Mouse (Mus musculus) CH12.LX (cell line): ENCODE results near the gene Gpx1. TPM values are rescaled to one million over a fixed set of nuclear protein-coding genes. Genes with fewer than 3 reads are reported as not detected.

Source experiments
- DNase-seq: peaks from one replicate; pipeline ENCODE4 v3.0.0-alpha.2; 2013; ENCODE audit errors: extremely low read depth
- H3K27ac ChIP-seq: 2 replicates; pipeline ENCODE4 v1.5.1; 2012; ENCODE audit warnings: low read depth, mild to moderate bottlenecking, control low read depth, moderate library complexity; ENCODE audit not compliant: insufficient read depth
- H3K27me3 ChIP-seq: replicated peaks from 2 replicates; pipeline ENCODE3; 2012; ENCODE audit warnings: inconsistent platforms
- H3K36me3 ChIP-seq, 2 experiments: replicated peaks in 1 of 2; 2 replicates each; pipeline versions ENCODE3 to v1.6.1; 2012; ENCODE audit warnings: inconsistent platforms in 1 of 2, low read length in 1 of 2, mild to moderate bottlenecking in 1 of 2, mixed read lengths in 1 of 2, moderate library complexity in 1 of 2; ENCODE audit not compliant: control insufficient read depth in 1 of 2, insufficient read depth in 1 of 2
- H3K4me1 ChIP-seq, 2 experiments: 2 replicates each; pipeline ENCODE4 v1.6.1; 2012; ENCODE audit warnings: inconsistent platforms in 1 of 2, moderate library complexity in 1 of 2; ENCODE audit not compliant: insufficient read depth in 2 of 2, control insufficient read depth in 1 of 2
- H3K4me2 ChIP-seq: 2 replicates; pipeline ENCODE4 v1.6.1; 2012; ENCODE audit warnings: low read depth, mild to moderate bottlenecking, control low read depth; ENCODE audit not compliant: poor library complexity, insufficient read depth, severe bottlenecking
- H3K4me3 ChIP-seq, 3 experiments: fragments of 150-350 bp in 1 of 3; sonication (generic) in 1 of 3; replicated peaks in 1 of 3; 2 replicates each; pipeline versions ENCODE3 to v1.5.1; 2011 to 2012; ENCODE audit warnings: low read depth in 2 of 3, low read length in 2 of 3, mild to moderate bottlenecking in 2 of 3, moderate library complexity in 2 of 3, control low read depth in 1 of 3, improper control_type of control experiment in 1 of 3, inconsistent platforms in 1 of 3, mixed read lengths in 1 of 3; ENCODE audit not compliant: poor library complexity in 1 of 3
- H3K79me2 ChIP-seq: replicated peaks from 2 replicates; pipeline ENCODE4 v1.6.1; 2012; ENCODE audit warnings: mild to moderate bottlenecking, moderate library complexity; ENCODE audit not compliant: control insufficient read depth, poor library complexity, insufficient read depth, severe bottlenecking; ENCODE audit errors: extremely low read depth
- H3K9ac ChIP-seq: 2 replicates; pipeline ENCODE4 v1.6.1; 2012; ENCODE audit warnings: low read depth, mild to moderate bottlenecking, control low read depth, moderate library complexity; ENCODE audit not compliant: insufficient read depth
- H3K9me3 ChIP-seq: replicated peaks from 2 replicates; pipeline ENCODE3; 2012; ENCODE audit warnings: low read length, inconsistent platforms, mixed read lengths
- BHLHE40 ChIP-seq: IDR thresholded peaks from 2 replicates; pipeline ENCODE4 v1.6.1; 2011; ENCODE audit warnings: mild to moderate bottlenecking, low read depth, low read length, improper control_type of control experiment
- CHD1 ChIP-seq: IDR thresholded peaks from 2 replicates; pipeline ENCODE4 v1.6.1; 2012; ENCODE audit warnings: low read depth, low read length, improper control_type of control experiment, inconsistent platforms
- CHD2 ChIP-seq: IDR thresholded peaks from 2 replicates; pipeline ENCODE4 v1.6.1; 2011; ENCODE audit warnings: low read length, improper control_type of control experiment
- ELF1 ChIP-seq: IDR thresholded peaks from 2 replicates; pipeline ENCODE4 v1.6.1; 2014; ENCODE audit warnings: low read depth, mild to moderate bottlenecking, inconsistent platforms, low read length, improper control_type of control experiment
- EP300 ChIP-seq: IDR thresholded peaks from 2 replicates; pipeline ENCODE4 v1.6.1; 2011; ENCODE audit warnings: low read length, improper control_type of control experiment
- JUN ChIP-seq: IDR thresholded peaks from 2 replicates; pipeline ENCODE4 v1.6.1; 2011; ENCODE audit warnings: low read depth, mild to moderate bottlenecking, low read length, improper control_type of control experiment, moderate library complexity; ENCODE audit not compliant: insufficient read depth
- JUND ChIP-seq: conservative IDR thresholded peaks from 2 replicates; pipeline ENCODE4 v1.6.1; 2011; ENCODE audit warnings: low read depth, low read length, improper control_type of control experiment
- MAFK ChIP-seq: IDR thresholded peaks from 2 replicates; pipeline ENCODE4 v1.6.1; 2011; ENCODE audit warnings: low read length, improper control_type of control experiment; ENCODE audit not compliant: insufficient replicate concordance
- MAX ChIP-seq: IDR thresholded peaks from 2 replicates; pipeline ENCODE4 v1.6.1; 2011; ENCODE audit warnings: low read length, improper control_type of control experiment
- MAZ ChIP-seq: IDR thresholded peaks from 2 replicates; pipeline ENCODE4 v1.6.1; 2012; ENCODE audit warnings: low read depth, mild to moderate bottlenecking, inconsistent platforms, low read length, improper control_type of control experiment, moderate library complexity
- MYC ChIP-seq: IDR thresholded peaks from 2 replicates; pipeline ENCODE4 v1.6.1; 2011; ENCODE audit warnings: low read depth, mild to moderate bottlenecking, improper control_type of control experiment, low read length
- NELFE ChIP-seq: IDR thresholded peaks from 2 replicates; pipeline ENCODE4 v1.6.1; 2011; ENCODE audit warnings: low read depth, low read length, improper control_type of control experiment
- PAX5 ChIP-seq: IDR thresholded peaks from 2 replicates; pipeline ENCODE4 v1.6.1; 2012; ENCODE audit warnings: low read length, inconsistent platforms, mixed read lengths
- POLR2AphosphoS2 ChIP-seq: IDR thresholded peaks from 2 replicates; pipeline ENCODE4 v1.6.1; 2011; ENCODE audit warnings: low read depth, low read length, improper control_type of control experiment
- RCOR1 ChIP-seq: conservative IDR thresholded peaks from 2 replicates; pipeline ENCODE4 v1.6.1; 2012; ENCODE audit warnings: low read depth, mild to moderate bottlenecking, inconsistent platforms, low read length, improper control_type of control experiment
- SIN3A ChIP-seq: IDR thresholded peaks from 2 replicates; pipeline ENCODE4 v1.6.1; 2012; ENCODE audit warnings: low read length, improper control_type of control experiment, inconsistent platforms
- TCF12 ChIP-seq: IDR thresholded peaks from 2 replicates; pipeline ENCODE4 v1.6.1; 2014; ENCODE audit warnings: low read depth, mild to moderate bottlenecking, inconsistent platforms, low read length, improper control_type of control experiment
- UBTF ChIP-seq: IDR thresholded peaks from 2 replicates; pipeline ENCODE4 v1.6.1; 2012; ENCODE audit warnings: low read depth, mild to moderate bottlenecking, inconsistent platforms, low read length, improper control_type of control experiment, moderate library complexity
- USF1 ChIP-seq: IDR thresholded peaks from 2 replicates; pipeline ENCODE4 v1.6.1; 2014; ENCODE audit warnings: low read depth, mild to moderate bottlenecking, inconsistent platforms, low read length, improper control_type of control experiment
- USF2 ChIP-seq: conservative IDR thresholded peaks from 2 replicates; pipeline ENCODE4 v1.6.1; 2011; ENCODE audit warnings: low read depth, low read length, improper control_type of control experiment
- ZKSCAN1 ChIP-seq: IDR thresholded peaks from 2 replicates; pipeline ENCODE4 v1.6.1; 2012; ENCODE audit warnings: low read depth, inconsistent platforms, low read length, improper control_type of control experiment, borderline replicate concordance
- dilution Hi-C: fragments of 300-500 bp; cut with MboI; formaldehyde crosslinking; loops from 2 replicates; pipeline ENCODE4 v1.14.3; 2020; ENCODE audit warnings: low sequenced_read_pairs; ENCODE audit not compliant: extremely low pct_unique_long_range_greater_than_20kb, extremely low pct_ligation_motif_present
- in situ Hi-C: fragments of 300-500 bp; cut with MboI; formaldehyde crosslinking; loops from 3 replicates; pipeline ENCODE4 v1.14.3; 2019; ENCODE audit warnings: low sequenced_read_pairs, low pct_ligation_motif_present, low pct_unique_long_range_greater_than_20kb, mixed read lengths
- polyA plus RNA-seq: library from polyadenylated mRNA; unstranded; fragments of >175 nt; gene quantifications from 2 replicates; pipeline ENCODE4 v1.2.1, GENCODE M21; 2012; ENCODE audit warnings: low read depth; ENCODE audit not compliant: insufficient read length
- total RNA-seq, 2 experiments: library from RNA; depleted of rRNA; stranded (reverse); fragments of 300-350 nt in 1 of 2; fragments of >200 nt in 1 of 2; gene quantifications; 2 replicates each; pipeline ENCODE4 v1.2.3; 2012 to 2014

Gene Gpx1
- total and polyA plus RNA-seq, 3 experiments: 506 to 883 (median 813) TPM

DNA sequence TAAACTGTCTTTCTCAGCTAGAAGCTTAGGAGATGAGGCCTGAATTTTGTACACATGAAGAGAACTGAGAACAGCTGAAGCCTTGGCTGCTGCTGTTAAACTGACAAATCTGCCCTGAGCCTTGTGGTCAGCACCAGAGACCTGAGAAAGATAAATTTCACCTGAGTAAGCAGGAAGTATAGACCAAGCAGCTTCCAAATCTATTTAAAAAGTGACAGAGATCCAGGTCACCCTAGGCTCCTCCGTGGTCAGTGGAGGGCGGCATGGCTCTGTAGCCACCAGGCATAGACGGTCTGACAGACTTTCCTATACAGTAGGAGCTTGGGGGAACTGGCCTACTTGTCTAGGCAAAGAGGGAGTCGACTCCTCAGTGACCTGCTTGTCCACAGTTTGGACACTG, 48.1 kb downstream of the Gpx1 start:
- Histone ChIP-seq H3K4me2 (no peak overlapping the region), H3K9me3 (no peaks in the 10 kb centered on the region), H3K4me1 (no peaks in the 10 kb centered on the region), H3K36me3 (peaks cover 63 to 89% of the 10 kb centered on the region in 2 experiments), H3K9ac (no peak overlapping the region), H3K27me3 (no peaks in the 10 kb centered on the region), H3K79me2 (no peaks in the 10 kb centered on the region)
- in situ Hi-C loops: no loop called here
- dilution Hi-C loops: no loop called here
- no peak for DNase-seq
- no peak for TF ChIP-seq USF1
- TF ChIP-seq, all 38 proteins: peak for 0
- Histone ChIP-seq H3K4me3 (no peak overlapping the region), H3K27ac (no peak overlapping the region)

DNA sequence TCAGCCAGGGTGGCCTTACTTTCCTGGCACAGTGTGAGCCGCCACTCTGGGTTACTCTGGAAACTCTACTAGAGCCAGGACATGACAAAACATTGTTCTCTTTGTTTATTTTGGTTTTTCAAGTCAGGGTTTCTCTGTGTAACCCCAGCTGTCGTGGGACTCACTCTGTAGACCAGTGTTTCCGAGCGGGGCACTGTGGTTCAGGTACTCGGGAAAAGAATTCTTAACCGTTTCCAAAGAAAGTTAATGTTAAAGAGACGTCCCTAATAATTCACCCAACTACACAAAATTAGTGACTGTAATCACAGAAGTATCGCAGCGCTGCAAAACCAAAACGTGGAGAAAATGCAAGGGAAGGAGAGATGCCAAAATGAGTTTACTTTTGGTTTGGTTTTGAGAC, 49.9 kb downstream of the Gpx1 start:
- dilution Hi-C loops (no loop called here), in situ Hi-C loops (no loop called here)
- H3K27me3 ChIP-seq: no peaks in the 10 kb centered on the region
- no peak for DNase-seq
- no peak for TF ChIP-seq BHLHE40
- TF ChIP-seq SIN3A: no peak
- no peak for TF ChIP-seq EP300
- no peak for TF ChIP-seq MAX
- TF ChIP-seq USF2: no peak
- TF ChIP-seq MAZ: no peak
- TF ChIP-seq NELFE: no peak
- TF ChIP-seq JUND: no peak
- no peak for TF ChIP-seq POLR2AphosphoS2
- TF ChIP-seq JUN: no peak
- H3K9ac ChIP-seq: no peak overlapping the region
- H3K36me3 ChIP-seq: peaks cover 60 to 92% of the 10 kb centered on the region in 2 experiments
- H3K4me2 ChIP-seq: no peak overlapping the region
- H3K79me2 ChIP-seq: no peaks in the 10 kb centered on the region
- H3K27ac ChIP-seq: no peak overlapping the region
- H3K4me1 ChIP-seq: no peaks in the 10 kb centered on the region
- H3K4me3 ChIP-seq: no peak overlapping the region
- H3K9me3 ChIP-seq: no peaks in the 10 kb centered on the region

DNA sequence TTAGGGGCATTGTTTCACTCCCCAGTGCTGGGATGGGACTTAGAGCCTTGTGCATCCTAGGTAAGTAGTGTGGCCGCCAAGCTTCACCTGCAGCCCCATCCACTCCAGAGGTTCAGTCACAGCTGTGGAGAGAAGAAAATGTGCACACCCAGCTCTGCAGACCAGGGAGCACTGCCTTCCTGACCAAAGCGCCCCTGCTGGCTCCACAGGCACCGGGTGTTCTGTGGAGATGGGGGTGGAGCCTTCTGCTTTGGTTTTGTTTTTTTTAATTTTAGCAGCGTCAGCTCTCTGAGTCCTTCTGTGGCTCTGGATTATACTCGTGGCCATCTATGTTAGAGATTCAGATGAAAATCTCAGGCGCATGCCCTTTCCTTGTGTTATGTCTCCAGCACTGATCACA, 50.5 kb downstream of the Gpx1 start:
- H3K9ac ChIP-seq: no peak overlapping the region
- no peaks in the 10 kb centered on the region for H3K79me2 ChIP-seq
- H3K4me3 ChIP-seq: no peak overlapping the region
- H3K27ac ChIP-seq: no peak overlapping the region
- no peaks in the 10 kb centered on the region for H3K4me1 ChIP-seq
- H3K27me3 ChIP-seq: no peaks in the 10 kb centered on the region
- dilution Hi-C loops (no loop called here), in situ Hi-C loops (no loop called here)
- H3K4me2 ChIP-seq: no peak overlapping the region
- H3K36me3 ChIP-seq: peaks cover 55 to 86% of the 10 kb centered on the region in 2 experiments
- TF ChIP-seq JUN (no peak), JUND (no peak), USF2 (no peak), USF1 (no peak), PAX5 (no peak), CHD1 (no peak), ZKSCAN1 (no peak), UBTF (no peak), ELF1 (no peak), POLR2AphosphoS2 (no peak), MYC (no peak), MAFK (no peak), RCOR1 (no peak), NELFE (no peak), TCF12 (no peak), CHD2 (no peak)
- no peak for DNase-seq
- H3K9me3 ChIP-seq: no peaks in the 10 kb centered on the region
